Mouse (Mus musculus): ENCODE results near the gene Dcdc2b. TPM values are rescaled to one million over a fixed set of nuclear protein-coding genes. Genes with fewer than 3 reads are reported as not detected.

The Dcdc2b gene
- polyA plus RNA-seq, 1 experiment from 2014 or later: 3.2 TPM

DNA sequence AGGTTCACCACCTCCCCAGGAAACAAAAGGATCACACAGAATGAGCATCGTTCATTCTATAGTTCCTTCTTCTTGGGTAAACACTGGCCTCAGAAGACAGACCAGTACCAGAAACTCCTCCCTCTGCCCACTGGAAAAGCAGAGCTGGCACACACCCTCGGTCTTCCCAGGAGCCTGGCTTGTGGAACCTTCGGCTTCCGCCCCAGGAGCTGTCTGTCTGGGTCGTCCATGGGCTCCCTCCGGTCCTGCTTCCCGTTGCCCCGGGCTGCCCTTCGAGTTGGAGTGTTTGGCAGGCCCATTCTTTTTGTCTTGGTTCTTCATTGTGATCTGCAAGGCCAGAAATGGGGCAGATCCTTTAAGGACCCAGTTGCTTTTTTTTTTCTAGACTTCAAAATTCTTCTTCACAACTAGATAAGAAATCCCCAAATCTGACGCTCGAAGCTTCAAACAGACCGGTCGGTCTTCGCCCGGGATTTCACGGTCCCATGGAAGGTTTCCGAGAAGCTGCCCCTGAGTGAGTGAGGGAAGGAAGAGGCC lies 26.1 kb upstream of the Dcdc2b start:
- H3K4me3 ChIP-seq (ENCODE audit: low read depth, low read length): peak overlapping the region; percentile 50
- H3K27ac ChIP-seq (ENCODE audit: low read depth, low read length): peak overlapping the region; percentile 90
- ATAC-seq: no peak
- DNase-seq (ENCODE audit: low spot score): peak; percentile 25
- WGBS: 3% methylated on average over 17 of the region's 17 CpGs
- H3K4me1 ChIP-seq (ENCODE audit: control insufficient read depth, insufficient read depth, low read length): peaks cover 23% of the 10 kb centered on the region
- no peaks in the 10 kb centered on the region for H3K9me3 ChIP-seq (replicated peaks; ENCODE audit: control insufficient read depth, low read length)
- peak overlapping the region; percentile 83 for H3K4me2 ChIP-seq (ENCODE audit: low read length)
- no peaks in the 10 kb centered on the region for H3K27me3 ChIP-seq (replicated peaks; ENCODE audit: control insufficient read depth, insufficient read depth, low read length)
- H3K9ac ChIP-seq (ENCODE audit: low read length): peak overlapping the region; percentile 75
- H3K36me3 ChIP-seq (ENCODE audit: control insufficient read depth, insufficient read depth, low read length): peaks cover 48% of the 10 kb centered on the region

DNA sequence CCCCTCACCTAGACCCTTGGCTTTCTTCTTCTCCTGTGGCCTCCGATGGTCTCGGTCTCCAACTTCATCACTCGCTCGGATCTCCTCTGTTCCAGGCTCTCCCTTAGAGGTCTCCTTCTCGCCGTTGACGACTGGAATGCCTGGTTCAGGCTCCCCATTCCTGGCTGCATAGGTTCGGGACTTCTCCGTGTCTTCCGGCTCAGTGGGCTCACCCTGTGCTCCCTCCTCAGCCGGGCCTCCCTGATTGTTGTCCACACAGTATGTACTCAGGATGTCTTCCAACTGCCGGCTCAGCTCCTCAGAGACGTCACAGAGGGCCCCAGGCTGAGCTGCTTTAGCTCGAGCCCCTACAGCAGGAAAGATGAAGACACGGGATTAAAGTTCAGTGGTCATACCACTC lies 25.2 kb upstream of the Dcdc2b start:
- H3K4me1 ChIP-seq (ENCODE audit: control insufficient read depth, insufficient read depth, low read length): peaks cover 23% of the 10 kb centered on the region
- H3K9ac ChIP-seq (ENCODE audit: low read length): peak overlapping the region; percentile 75; the same call in 1 of the 2 replicates
- no peaks in the 10 kb centered on the region for H3K27me3 ChIP-seq (replicated peaks; ENCODE audit: control insufficient read depth, insufficient read depth, low read length)
- peak overlapping the region; percentile 50 for H3K4me3 ChIP-seq (ENCODE audit: low read depth, low read length)
- 81% methylated on average over 15 of the region's 15 CpGs for WGBS
- ATAC-seq: no peak
- peaks cover 50% of the 10 kb centered on the region for H3K36me3 ChIP-seq (ENCODE audit: control insufficient read depth, insufficient read depth, low read length)
- H3K27ac ChIP-seq (ENCODE audit: low read depth, low read length): no peak overlapping the region
- H3K9me3 ChIP-seq (replicated peaks; ENCODE audit: control insufficient read depth, low read length): no peaks in the 10 kb centered on the region
- peak overlapping the region; percentile 83 for H3K4me2 ChIP-seq (ENCODE audit: low read length)
- DNase-seq (ENCODE audit: low spot score): no peak

- no peak overlapping the region for H3K27ac ChIP-seq (ENCODE audit: low read depth, low read length)
- no peak overlapping the region for H3K4me2 ChIP-seq (ENCODE audit: low read length)
- H3K4me1 ChIP-seq (ENCODE audit: control insufficient read depth, insufficient read depth, low read length): peaks cover 7% of the 10 kb centered on the region
- H3K36me3 ChIP-seq (ENCODE audit: control insufficient read depth, insufficient read depth, low read length): peaks cover 96% of the 10 kb centered on the region
- 97% methylated on average over 6 of the region's 6 CpGs for WGBS
- H3K9ac ChIP-seq (ENCODE audit: low read length): no peak overlapping the region
- ATAC-seq (no peak), DNase-seq (ENCODE audit: low spot score) (no peak)
- no peaks in the 10 kb centered on the region for H3K27me3 ChIP-seq (replicated peaks; ENCODE audit: control insufficient read depth, insufficient read depth, low read length)
- H3K9me3 ChIP-seq (replicated peaks; ENCODE audit: control insufficient read depth, low read length): no peaks in the 10 kb centered on the region
- no peak overlapping the region for H3K4me3 ChIP-seq (ENCODE audit: low read depth, low read length)
These were observed 19.8 kb upstream of the Dcdc2b start for GRCm38 (mm10) chr4:129633852-129634251.

GRCm38 (mm10) chr4:129631867-129632266 lies 17.8 kb upstream of the Dcdc2b start:
- H3K27ac ChIP-seq (ENCODE audit: low read depth, low read length): no peak overlapping the region
- no peak overlapping the region for H3K4me2 ChIP-seq (ENCODE audit: low read length)
- no peak for DNase-seq (ENCODE audit: low spot score)
- no peak overlapping the region for H3K9ac ChIP-seq (ENCODE audit: low read length)
- no peak overlapping the region for H3K4me3 ChIP-seq (ENCODE audit: low read depth, low read length)
- no peaks in the 10 kb centered on the region for H3K27me3 ChIP-seq (replicated peaks; ENCODE audit: control insufficient read depth, insufficient read depth, low read length)
- H3K4me1 ChIP-seq (ENCODE audit: control insufficient read depth, insufficient read depth, low read length): no peaks in the 10 kb centered on the region
- WGBS: 88% methylated on average over 12 of the region's 12 CpGs
- no peak for ATAC-seq
- H3K9me3 ChIP-seq (replicated peaks; ENCODE audit: control insufficient read depth, low read length): no peaks in the 10 kb centered on the region
- peaks cover 98% of the 10 kb centered on the region for H3K36me3 ChIP-seq (ENCODE audit: control insufficient read depth, insufficient read depth, low read length)

GRCm38 (mm10) chr4:129630944-129631343 lies 16.9 kb upstream of the Dcdc2b start:
- H3K4me3 ChIP-seq (ENCODE audit: low read depth, low read length): no peak overlapping the region
- no peaks in the 10 kb centered on the region for H3K4me1 ChIP-seq (ENCODE audit: control insufficient read depth, insufficient read depth, low read length)
- no peak overlapping the region for H3K27ac ChIP-seq (ENCODE audit: low read depth, low read length)
- ATAC-seq: no peak
- WGBS: 59% methylated on average over 4 of the region's 4 CpGs
- H3K27me3 ChIP-seq (replicated peaks; ENCODE audit: control insufficient read depth, insufficient read depth, low read length): no peaks in the 10 kb centered on the region
- no peaks in the 10 kb centered on the region for H3K9me3 ChIP-seq (replicated peaks; ENCODE audit: control insufficient read depth, low read length)
- H3K9ac ChIP-seq (ENCODE audit: low read length): no peak overlapping the region
- DNase-seq (ENCODE audit: low spot score): no peak
- H3K36me3 ChIP-seq (ENCODE audit: control insufficient read depth, insufficient read depth, low read length): peaks cover 98% of the 10 kb centered on the region
- H3K4me2 ChIP-seq (ENCODE audit: low read length): no peak overlapping the region

DNA sequence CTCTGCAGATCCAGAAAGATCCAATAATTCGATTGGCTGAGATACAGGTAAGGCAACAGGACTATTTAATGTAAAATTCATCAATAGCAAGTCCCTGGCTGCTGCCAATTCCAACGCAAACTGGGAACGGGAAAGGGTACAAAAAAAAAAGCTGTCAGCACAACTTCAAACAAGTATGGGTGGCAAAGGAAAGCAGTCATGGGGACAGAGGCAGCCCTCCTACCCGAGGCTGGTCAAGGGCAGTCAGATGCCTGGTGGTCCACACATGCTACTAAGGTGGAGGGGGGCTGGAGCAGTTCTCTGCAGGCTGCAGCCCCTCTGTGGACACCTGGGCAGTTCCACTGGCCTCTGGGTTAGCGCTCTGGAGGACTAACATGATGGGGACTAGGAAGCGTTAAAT lies 12.0 kb upstream of the Dcdc2b start:
- Histone ChIP-seq H3K9ac (ENCODE audit: low read length) (no peak overlapping the region), H3K4me3 (ENCODE audit: low read depth, low read length) (no peak overlapping the region), H3K27me3 (replicated peaks; ENCODE audit: control insufficient read depth, insufficient read depth, low read length) (no peaks in the 10 kb centered on the region), H3K9me3 (replicated peaks; ENCODE audit: control insufficient read depth, low read length) (no peaks in the 10 kb centered on the region), H3K27ac (ENCODE audit: low read depth, low read length) (no peak overlapping the region), H3K36me3 (ENCODE audit: control insufficient read depth, insufficient read depth, low read length) (peaks cover 52% of the 10 kb centered on the region), H3K4me1 (ENCODE audit: control insufficient read depth, insufficient read depth, low read length) (peaks cover 24% of the 10 kb centered on the region), H3K4me2 (ENCODE audit: low read length) (no peak overlapping the region)
- no peak for ATAC-seq
- 66% methylated on average over 6 of the region's 6 CpGs for WGBS
- DNase-seq (ENCODE audit: low spot score): no peak

- 37% methylated on average over 4 of the region's 4 CpGs for WGBS
- Histone ChIP-seq H3K9ac (ENCODE audit: low read length) (peak overlapping the region; percentile 78), H3K4me3 (ENCODE audit: low read depth, low read length) (no peak overlapping the region), H3K36me3 (ENCODE audit: control insufficient read depth, insufficient read depth, low read length) (peaks cover 52% of the 10 kb centered on the region), H3K4me2 (ENCODE audit: low read length) (peak overlapping the region; percentile 70), H3K4me1 (ENCODE audit: control insufficient read depth, insufficient read depth, low read length) (peaks cover 24% of the 10 kb centered on the region), H3K27me3 (replicated peaks; ENCODE audit: control insufficient read depth, insufficient read depth, low read length) (no peaks in the 10 kb centered on the region), H3K27ac (ENCODE audit: low read depth, low read length) (peak overlapping the region; percentile 86), H3K9me3 (replicated peaks; ENCODE audit: control insufficient read depth, low read length) (no peaks in the 10 kb centered on the region)
- DNase-seq (ENCODE audit: low spot score): no peak
- ATAC-seq: no peak
These were observed 11.4 kb upstream of the Dcdc2b start for GRCm38 (mm10) chr4:129625496-129625895.

GRCm38 (mm10) chr4:129625029-129625370 lies 10.9 kb upstream of the Dcdc2b start:
- ATAC-seq: 0 out of 2 replicates have a peak, but pooled peaks have one; percentile 4
- DNase-seq (ENCODE audit: low spot score): peak; percentile 77

GRCm38 (mm10) chr4:129624281-129625028 lies 10.4 kb upstream of the Dcdc2b start:
- peak overlapping the region; percentile 78 for H3K9ac ChIP-seq (ENCODE audit: low read length)
- whole genome bisulfite sequencing: 2% methylated on average over 18 of the region's 18 CpGs
- peak overlapping the region; percentile 70 for H3K4me2 ChIP-seq (ENCODE audit: low read length)
- H3K27me3 ChIP-seq (replicated peaks; ENCODE audit: control insufficient read depth, insufficient read depth, low read length): no peaks in the 10 kb centered on the region
- peak; percentile 95 for DNase-seq (ENCODE audit: low spot score)
- ATAC-seq: peak; percentile 95
- H3K4me1 ChIP-seq (ENCODE audit: control insufficient read depth, insufficient read depth, low read length): peaks cover 24% of the 10 kb centered on the region
- H3K9me3 ChIP-seq (replicated peaks; ENCODE audit: control insufficient read depth, low read length): no peaks in the 10 kb centered on the region
- H3K4me3 ChIP-seq (ENCODE audit: low read depth, low read length): peak overlapping the region; percentile 48
- H3K27ac ChIP-seq (ENCODE audit: low read depth, low read length): peak overlapping the region; percentile 86
- peaks cover 46% of the 10 kb centered on the region for H3K36me3 ChIP-seq (ENCODE audit: control insufficient read depth, insufficient read depth, low read length)

More at GRCm38 (mm10) chr4:129625029-129625370, 10.9 kb upstream of the Dcdc2b start:
- Histone ChIP-seq H3K9me3 (replicated peaks; ENCODE audit: control insufficient read depth, low read length) (no peaks in the 10 kb centered on the region), H3K9ac (ENCODE audit: low read length) (peak overlapping the region; percentile 78), H3K27ac (ENCODE audit: low read depth, low read length) (peak overlapping the region; percentile 86), H3K4me1 (ENCODE audit: control insufficient read depth, insufficient read depth, low read length) (peaks cover 24% of the 10 kb centered on the region), H3K4me3 (ENCODE audit: low read depth, low read length) (peak overlapping the region; percentile 48), H3K36me3 (ENCODE audit: control insufficient read depth, insufficient read depth, low read length) (peaks cover 49% of the 10 kb centered on the region), H3K27me3 (replicated peaks; ENCODE audit: control insufficient read depth, insufficient read depth, low read length) (no peaks in the 10 kb centered on the region), H3K4me2 (ENCODE audit: low read length) (peak overlapping the region; percentile 70)
- under 1% methylated on average over 6 of the region's 6 CpGs for WGBS

All from forebrain, embryonic 14.5 days (tissue).